8 mouse cellular contexts compared by ENCODE assay signal in genomic region chr15:78982658-78983435, GRCm38 (mm10). TPM values are rescaled to one million over a fixed set of nuclear protein-coding genes. Genes with fewer than 3 reads are reported as not detected.
A peak's percentile ranks its signal among the peaks of the same experiment; 100 is the strongest.
DNase-seq lines count a peak whose midpoint lies in the region; ATAC-seq and TF ChIP-seq lines count a peak whose summit lies in the region.

No protein-coding gene starts in this region.

- H3K36me3 ChIP-seq in ES-E14 (ENCODE audit: control insufficient read depth, insufficient read depth, low read length, poor library complexity, severe bottlenecking) = no peaks in the 10 kb centered on the region
- no peaks in the 10 kb centered on the region for H3K36me3 ChIP-seq in lung, embryonic 15.5 days

- peak; percentile 86 for DNase-seq in ES-E14 (ENCODE audit: low read depth, low spot score)
- DNase-seq in c-Kit-positive CD71-positive TER-119-negative erythroid progenitor cells, embryonic 14.5 days (ENCODE audit: low read depth) = peak; percentile 82
- DNase-seq in fibroblast of lung, adult 2 months (ENCODE audit: low read depth) = peak; percentile 76
- DNase-seq in heart, postnatal 10 days = peak; percentile 89 to 91
- peak; percentile 94 to 97 for DNase-seq in kidney, postnatal 4 days
- DNase-seq in testis, postnatal 14 days (ENCODE audit: low spot score) = peak; percentile 91

- H3K4me2 ChIP-seq in lung, embryonic 15.5 days = peak overlapping the region; percentile 78

- 0% methylated on average over 48 of the region's 67 CpGs for WGBS in lung, embryonic 15.5 days

- peak overlapping the region; percentile 74 for H3K27ac ChIP-seq in ES-E14 (ENCODE audit: insufficient read depth, low read depth, low read length, poor library complexity, severe bottlenecking)
- H3K27ac ChIP-seq in lung, embryonic 15.5 days = peak overlapping the region; percentile 95

- intact Hi-C loops in heart, postnatal 10 days (cut with DNase I) = no loop called here

- peaks cover 0 to 13% of the 10 kb centered on the region in 2 experiments; a peak in 1 of 4 replicates for H3K4me1 ChIP-seq in ES-E14 (ENCODE audit: control insufficient read depth in 2 of 2, insufficient read depth in 2 of 2, low read length in 2 of 2, poor library complexity in 1 of 2)
- H3K4me1 ChIP-seq in lung, embryonic 15.5 days = peaks cover 53% of the 10 kb centered on the region

- H3K4me3 ChIP-seq in ES-E14 (ENCODE audit: insufficient read depth in 1 of 2, low read depth in 1 of 2, low read length in 2 of 2, poor library complexity in 1 of 2, severe bottlenecking in 1 of 2) = peak overlapping the region; percentile 80 to 100
- H3K4me3 ChIP-seq in lung, embryonic 15.5 days = peak overlapping the region; percentile 91

- peak; percentile 86 for ATAC-seq in lung, embryonic 15.5 days (ENCODE audit: borderline replicate concordance, extremely low read depth, low FRiP score, low TSS enrichment)
- ATAC-seq in neutrophil, adult 5-6 weeks (ENCODE audit: extremely low read depth, insufficient number of reproducible peaks, low FRiP score, poor library complexity, severe bottlenecking) = peak; percentile 80

- H3K9me3 ChIP-seq in ES-E14 (ENCODE audit: control insufficient read depth, insufficient read depth, low read depth, low read length) = no peaks in the 10 kb centered on the region
- H3K9me3 ChIP-seq in lung, embryonic 15.5 days = no peaks in the 10 kb centered on the region

- peak overlapping the region; percentile 74 for H3K9ac ChIP-seq in ES-E14 (ENCODE audit: insufficient read depth, low read depth, low read length, poor library complexity, severe bottlenecking)
- peak overlapping the region; percentile 91 for H3K9ac ChIP-seq in lung, embryonic 15.5 days

- in situ Hi-C loops in ES-E14 (cut with MboI; ENCODE audit: low sequenced_read_pairs in 2 of 2, unreplicated experiment in 2 of 2) = no loop called here

- H3K27me3 ChIP-seq in lung, embryonic 15.5 days = no peaks in the 10 kb centered on the region

TF ChIP-seq in ES-E14, 5 proteins besides CTCF, POLR2A, EP300 and RAD21:
- TF ChIP-seq MAFK (IDR thresholded peaks at IDR 0.05; ENCODE audit: insufficient read depth, low read depth, low read length) (0 out of 2 replicates have a peak, but pooled peaks have one; percentile 4), CHD2 (IDR thresholded peaks at IDR 0.05; ENCODE audit: low read depth, low read length) (no peak), ZNF384 (IDR thresholded peaks at IDR 0.05; ENCODE audit: low read depth, low read length) (peak; percentile 98)

RNA-seq across cellular contexts. Expression of gene Triobp, which starts 35.3 kb away (rescaled TPM):
- 30.6 and 33.8 TPM in 2 replicates for total RNA-seq in ES-E14 (2012; rRNA removed)
- total RNA-seq in heart, postnatal 10 days (2021) = 10 to 100 TPM; 49.2 to 58.0 TPM
- 39.2 and 44.9 TPM in 2 replicates for polyA plus RNA-seq in lung, embryonic 15.5 days (2015; fragmentation: Nextera tagmentation; extraction: Ambion mirVana)
- 37.2 and 41.9 TPM in 2 replicates for total RNA-seq in neutrophil, adult 5-6 weeks (2017)

RNA-seq across cellular contexts. Expression of gene H1f0, which starts 45.4 kb away (rescaled TPM):
- 39.9 and 41.0 TPM in 2 replicates for total RNA-seq in ES-E14 (2012; rRNA removed)
- 100 to 1,000 TPM; 208 to 227 TPM for total RNA-seq in heart, postnatal 10 days (2021)
- polyA plus RNA-seq in lung, embryonic 15.5 days (2015; fragmentation: Nextera tagmentation; extraction: Ambion mirVana) = 560 and 562 TPM in 2 replicates
- 3.3 and 6.8 TPM in 2 replicates for total RNA-seq in neutrophil, adult 5-6 weeks (2017)

RNA-seq across cellular contexts. Expression of gene Nol12, which starts 48.1 kb away (rescaled TPM):
- 26.1 and 26.6 TPM in 2 replicates for total RNA-seq in ES-E14 (2012; rRNA removed)
- total RNA-seq in heart, postnatal 10 days (2021) = 10 to 100 TPM; 17.8 to 18.9 TPM
- polyA plus RNA-seq in lung, embryonic 15.5 days (2015; fragmentation: Nextera tagmentation; extraction: Ambion mirVana) = 46.9 and 47.8 TPM in 2 replicates
- 18.9 and 22.6 TPM in 2 replicates for total RNA-seq in neutrophil, adult 5-6 weeks (2017)

RNA-seq across cellular contexts. Expression of gene Lgals1, which starts 56.3 kb away (rescaled TPM):
- total RNA-seq in ES-E14 (2012; rRNA removed) = 541 and 1,081 TPM in 2 replicates
- total RNA-seq in heart, postnatal 10 days (2021) = 100 to 1,000 TPM; 372 to 385 TPM
- 804 and 851 TPM in 2 replicates for polyA plus RNA-seq in lung, embryonic 15.5 days (2015; fragmentation: Nextera tagmentation; extraction: Ambion mirVana)
- total RNA-seq in neutrophil, adult 5-6 weeks (2017) = 31.7 and 43.2 TPM in 2 replicates

RNA-seq across cellular contexts. Expression of gene Galr3, which starts 58.8 kb away (rescaled TPM):
- not detected in 2 replicates for total RNA-seq in ES-E14 (2012; rRNA removed)
- total RNA-seq in heart, postnatal 10 days (2021) = not detected
- not detected in 2 replicates for polyA plus RNA-seq in lung, embryonic 15.5 days (2015; fragmentation: Nextera tagmentation; extraction: Ambion mirVana)
- total RNA-seq in neutrophil, adult 5-6 weeks (2017) = not detected in 2 replicates

Comparison
In these comparisons a context has a peak if more than half of its experiments do, and no peak if none do; other contexts are left out.
1. Peak in every context shown above with its lines: DNase-seq, ATAC-seq, H3K4me3 ChIP-seq and H3K27ac ChIP-seq.